Mouse (Mus musculus): Measurements from ENCODE around the gene Slc35a2.

- TF ChIP-seq CTCF (conservative IDR thresholded peaks at IDR 0.05; ENCODE audit: low read length): no peak
- no peak for TF ChIP-seq NANOG (IDR thresholded peaks at IDR 0.05; ENCODE audit: borderline replicate concordance, low read length)
Observed at GRCm38 (mm10) chrX:7937667-7938066, 53.8 kb downstream of the Slc35a2 start.

All from E14TG2a.4 (cell line).